Mouse (Mus musculus): Measurements from ENCODE around the gene Lin28a.

Gene Lin28a

GRCm38 (mm10) chr4:134018779-134019145 lies at the start of gene Lin28a:
TSS of gene Lin28a (minus strand) at chr4:134018841.
- no peak for DNase-seq

GRCm38 (mm10) chr4:134067833-134068544 lies 49.3 kb upstream of the Lin28a start:
- no peak for DNase-seq

GRCm38 (mm10) chr4:134067383-134067782 lies 48.7 kb upstream of the Lin28a start:
- no peak for DNase-seq

GRCm38 (mm10) chr4:134065431-134066004 lies 46.9 kb upstream of the Lin28a start:
- DNase-seq, result peak; percentile 24

GRCm38 (mm10) chr4:134062561-134062960 lies 43.9 kb upstream of the Lin28a start:
- no peak for DNase-seq

GRCm38 (mm10) chr4:134061944-134062446 lies 43.4 kb upstream of the Lin28a start:
- DNase-seq, result no peak

- DNase-seq, result no peak
These were observed 42.7 kb upstream of the Lin28a start for GRCm38 (mm10) chr4:134061166-134061830.

GRCm38 (mm10) chr4:134060135-134060865 lies 41.7 kb upstream of the Lin28a start, which contains the start of gene Crybg2:
TSS of gene Crybg2 (plus strand) at chr4:134060815.
- DNase-seq, result no peak

GRCm38 (mm10) chr4:134058908-134059307 lies 40.3 kb upstream of the Lin28a start:
- no peak for DNase-seq

GRCm38 (mm10) chr4:134058166-134058715 lies 39.6 kb upstream of the Lin28a start:
- no peak for DNase-seq

GRCm38 (mm10) chr4:134053538-134053937 lies 34.9 kb upstream of the Lin28a start, which contains the start of gene Zfp683:
TSS of gene Zfp683 (plus strand) at chr4:134053838.
- no peak for DNase-seq

- peak; percentile 62 for DNase-seq
These were observed 33.9 kb upstream of the Lin28a start for GRCm38 (mm10) chr4:134052560-134052959.

GRCm38 (mm10) chr4:134051912-134052311 lies 33.3 kb upstream of the Lin28a start:
- no peak for DNase-seq

GRCm38 (mm10) chr4:134047648-134048047 lies 29.0 kb upstream of the Lin28a start:
- no peak for DNase-seq

GRCm38 (mm10) chr4:134043041-134043440 lies 24.4 kb upstream of the Lin28a start:
- DNase-seq, result no peak

GRCm38 (mm10) chr4:134041317-134042123 lies 22.9 kb upstream of the Lin28a start:
- peak; percentile 46 for DNase-seq

GRCm38 (mm10) chr4:134035953-134036352 lies 17.3 kb upstream of the Lin28a start:
- DNase-seq, result peak; percentile 75

GRCm38 (mm10) chr4:134025802-134026201 lies 7.2 kb upstream of the Lin28a start:
- no peak for DNase-seq

GRCm38 (mm10) chr4:134020621-134021020 lies 2.0 kb upstream of the Lin28a start:
- peak; percentile 83 for DNase-seq

- no peak for DNase-seq
These were observed 1.2 kb upstream of the Lin28a start for GRCm38 (mm10) chr4:134019641-134020351.

GRCm38 (mm10) chr4:134019210-134019609 lies 569 bp upstream of the Lin28a start:
- DNase-seq, result no peak
